Mouse (Mus musculus) adrenal gland, adult 18-20 months (tissue): ENCODE measurements around the gene Fastk. TPM values are rescaled to one million over a fixed set of nuclear protein-coding genes. Genes with fewer than 3 reads are reported as not detected.

Experiments used
- DNase-seq, 2 experiments: peaks; one replicate each; pipeline ENCODE4 v3.0.0; 2021 to 2022; ENCODE audit warnings: low spot score in 2 of 2
- long read RNA-seq, 2 experiments: library from polyadenylated mRNA; stranded (forward); transcript quantifications; one replicate each; pipeline ENCODE4 v2.0.0; 2021
- total RNA-seq, 2 experiments: library from RNA; stranded (reverse); gene quantifications; 1 replicate in 1 of 2; 2 replicates in 1 of 2; pipeline ENCODE4 v1.2.3; 2021

Fastk gene
- 100 to 1,000 TPM in 1 of 2 experiments, 10 to 100 TPM in 1; 94.6 to 117 TPM for total RNA-seq
- long read RNA-seq, experiment 1, transcript Fastk-201 (10 exons, 1,893 nt): major isoform, 102 of 180 reads
- long read RNA-seq, experiment 1, transcript Fastk-213 (9 exons, 2,552 nt): minor isoform, 9 of 180 reads
- long read RNA-seq, experiment 1, partial matches to known transcripts: 11 of 180 reads
- long read RNA-seq, experiment 1, other reads (novel, unspliced or antisense): 58 of 180 reads
- long read RNA-seq, experiment 2, transcript Fastk-201 (10 exons, 1,893 nt): major isoform, 75 of 137 reads
- long read RNA-seq, experiment 2, transcript Fastk-213 (9 exons, 2,552 nt): minor isoform, 12 of 137 reads
- long read RNA-seq, experiment 2, partial matches to known transcripts: 14 of 137 reads
- long read RNA-seq, experiment 2, other reads (novel, unspliced or antisense): 35 of 137 reads

DNA sequence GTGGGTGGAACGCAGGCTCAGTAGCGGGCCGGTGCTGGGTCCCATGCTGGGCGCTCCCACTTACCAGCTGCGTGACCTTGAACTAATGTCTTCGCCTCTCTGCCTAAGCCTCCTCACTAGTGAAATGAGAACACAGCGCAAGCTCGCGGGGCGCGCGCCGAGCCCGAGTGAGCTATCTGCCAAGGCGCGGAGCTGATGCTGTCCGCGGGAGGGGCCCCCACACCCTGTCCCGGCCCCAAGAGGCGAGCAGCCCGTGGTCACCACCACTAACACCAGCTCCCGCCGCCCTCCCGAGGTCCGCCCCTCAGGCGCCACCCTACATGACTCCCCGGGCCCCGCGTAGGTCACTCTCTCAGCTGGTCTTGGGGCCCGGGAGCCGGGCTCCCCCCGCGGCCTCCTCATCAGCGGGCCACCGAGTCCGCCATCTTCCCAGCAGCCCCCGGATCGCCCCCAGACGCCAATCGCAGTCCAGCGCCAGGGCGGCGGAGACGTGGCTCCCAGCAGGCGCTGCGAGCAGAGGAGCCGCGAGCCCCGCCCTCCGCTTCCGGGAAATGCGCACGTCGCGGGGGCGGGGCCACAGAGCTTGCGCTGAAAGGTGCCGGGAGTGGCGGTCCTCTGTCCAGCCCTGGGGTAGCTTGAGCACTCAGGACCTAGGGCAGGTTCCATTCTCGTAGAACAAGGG, at the start of gene Fastk:
Fastk (minus strand) TSS at position 542 of the 682 bp plus-strand sequence.
- peak; percentile 89 to 94 for DNase-seq

DNA sequence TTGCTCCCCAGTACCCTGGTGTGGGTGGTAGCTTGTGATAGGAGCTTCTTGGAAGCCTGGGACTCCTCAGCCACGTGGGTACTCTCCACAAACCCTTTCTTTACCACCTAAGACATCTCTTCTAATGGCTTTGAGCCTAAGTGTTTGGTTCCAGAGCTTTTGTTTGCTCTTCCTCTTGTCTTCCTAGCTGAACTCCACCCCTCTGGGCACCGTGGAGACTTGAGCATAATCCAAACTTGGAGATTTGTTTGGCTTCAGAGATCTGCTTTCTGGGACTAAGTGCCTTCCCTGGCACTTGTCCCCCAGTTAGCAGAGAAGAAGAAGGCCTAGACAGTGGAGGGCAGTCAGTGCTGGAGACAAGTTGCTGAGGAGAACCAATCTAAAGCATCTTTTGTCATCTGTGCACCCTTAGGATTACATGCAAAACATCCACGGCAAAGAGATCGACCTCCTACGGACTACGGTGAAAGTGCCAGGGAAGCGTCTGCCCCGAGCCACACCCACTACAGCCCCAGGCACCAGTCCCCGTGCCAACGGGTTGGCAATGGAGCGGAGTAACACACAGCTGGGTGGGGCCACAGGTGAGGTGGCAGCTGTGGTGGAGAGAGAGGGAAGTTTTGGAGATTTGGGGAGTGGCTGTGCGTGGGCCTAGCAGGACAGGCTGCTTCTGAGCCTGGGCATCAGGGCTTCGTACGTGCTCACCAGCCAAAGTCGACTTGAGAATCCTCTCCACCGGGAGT, 47.6 kb upstream of the Fastk start:
- DNase-seq: no peak

DNA sequence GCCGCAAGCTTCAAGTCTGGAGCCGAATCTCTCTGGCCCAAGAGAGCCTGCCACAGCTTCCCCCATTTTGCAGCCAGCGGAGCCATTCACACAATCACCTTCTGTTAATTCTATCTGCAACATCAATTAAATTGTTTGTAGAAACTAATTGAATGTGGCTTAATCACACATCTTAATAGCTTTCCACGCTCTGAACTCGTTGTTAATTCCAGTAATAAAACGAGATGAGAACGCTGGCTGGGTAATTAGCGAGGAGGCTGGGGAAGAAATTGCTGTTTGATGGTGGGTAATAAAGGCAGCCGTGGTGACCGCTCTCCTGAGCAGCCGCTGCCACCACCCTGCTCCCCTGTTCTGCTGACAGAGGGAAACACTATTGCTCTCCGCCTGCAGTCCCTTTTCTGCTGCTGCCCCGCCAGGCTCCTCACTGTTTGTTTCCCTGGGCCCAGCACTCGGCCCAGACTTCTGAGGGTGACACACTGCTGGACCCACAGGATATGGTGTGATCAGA, 45.4 kb upstream of the Fastk start:
- DNase-seq: no peak

DNA sequence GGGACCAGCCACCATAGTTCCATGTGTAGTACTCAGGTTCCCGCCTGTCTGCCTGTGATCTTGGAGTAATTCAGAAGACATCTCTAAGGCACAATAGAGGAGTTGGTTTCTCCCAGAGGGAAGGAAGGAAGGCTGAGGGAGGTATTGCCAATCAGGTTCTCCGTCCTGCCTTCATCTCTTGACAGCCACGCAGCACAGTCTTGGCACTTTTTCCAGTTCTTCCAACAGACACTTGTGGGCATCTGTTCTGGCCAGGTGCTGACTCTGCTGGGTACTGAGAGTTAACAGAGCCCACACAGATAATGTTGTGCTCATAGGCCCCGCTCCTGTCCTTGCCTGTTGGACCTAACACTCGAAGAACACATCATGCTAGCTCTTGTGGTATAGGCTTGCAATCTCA, 41.7 kb upstream of the Fastk start:
- DNase-seq: no peak

DNA sequence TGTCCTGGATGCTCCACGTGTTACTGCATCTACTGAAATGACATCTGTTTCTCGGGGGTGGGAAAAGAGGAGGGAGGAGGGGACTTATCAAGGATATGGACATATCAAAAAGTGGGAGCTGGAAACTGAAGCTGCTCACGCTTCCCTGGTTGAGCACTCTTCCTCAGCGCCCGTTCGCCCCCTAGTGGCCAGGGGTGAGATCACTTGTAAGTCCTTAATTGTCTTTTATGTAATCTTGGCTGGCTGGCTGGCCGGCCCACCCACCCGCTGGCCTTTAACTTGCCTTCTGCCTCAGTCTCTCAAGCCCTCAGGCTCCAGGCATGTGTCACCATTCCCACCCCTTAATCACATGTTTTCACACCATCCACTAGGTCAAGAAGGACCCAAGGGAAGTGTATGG, 41.0 kb upstream of the Fastk start:
- DNase-seq: peak; percentile 86 to 91

DNA sequence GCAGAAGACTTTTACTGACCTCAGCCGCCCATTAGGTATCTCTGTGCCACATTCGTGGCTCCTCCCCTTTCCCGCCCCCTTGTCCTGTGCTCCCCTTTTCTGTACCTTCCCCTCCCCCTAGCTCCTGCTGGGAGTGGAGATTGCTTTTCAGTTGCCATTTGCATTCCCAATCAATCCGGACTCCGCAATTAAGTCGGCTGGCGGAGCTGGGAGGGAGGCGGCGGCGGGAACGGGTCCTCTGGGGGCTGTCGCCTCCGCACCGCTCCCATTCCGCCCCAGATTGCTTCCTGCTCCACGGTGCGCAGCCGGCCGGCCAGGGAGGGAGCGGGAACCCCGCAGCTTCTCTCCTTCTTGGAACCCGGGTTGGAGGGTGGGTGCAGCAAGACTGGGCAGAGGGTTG, 39.9 kb upstream of the Fastk start:
- DNase-seq: no peak

DNA sequence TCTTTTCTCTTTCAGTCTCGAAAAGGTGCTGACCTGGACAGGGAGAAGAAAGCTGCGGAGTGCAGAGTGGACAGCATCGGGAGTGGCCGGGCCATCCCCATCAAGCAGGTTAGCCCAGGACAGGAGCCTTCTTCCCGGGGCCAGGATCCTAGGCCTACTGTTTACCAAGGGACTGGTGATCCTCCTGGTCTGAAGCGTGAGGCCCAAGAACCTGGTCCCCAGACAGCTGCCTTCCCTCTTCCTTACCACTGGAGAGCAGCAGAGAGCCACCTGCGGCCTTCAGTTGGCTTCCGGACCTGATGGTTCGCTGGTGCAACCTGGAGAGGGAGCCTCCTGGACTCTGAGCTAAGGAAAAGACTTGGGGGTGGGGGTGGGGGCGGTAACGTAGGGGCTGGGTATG, 38.2 kb upstream of the Fastk start:
- DNase-seq: peak in 1 of 2 experiments; percentile 33

DNA sequence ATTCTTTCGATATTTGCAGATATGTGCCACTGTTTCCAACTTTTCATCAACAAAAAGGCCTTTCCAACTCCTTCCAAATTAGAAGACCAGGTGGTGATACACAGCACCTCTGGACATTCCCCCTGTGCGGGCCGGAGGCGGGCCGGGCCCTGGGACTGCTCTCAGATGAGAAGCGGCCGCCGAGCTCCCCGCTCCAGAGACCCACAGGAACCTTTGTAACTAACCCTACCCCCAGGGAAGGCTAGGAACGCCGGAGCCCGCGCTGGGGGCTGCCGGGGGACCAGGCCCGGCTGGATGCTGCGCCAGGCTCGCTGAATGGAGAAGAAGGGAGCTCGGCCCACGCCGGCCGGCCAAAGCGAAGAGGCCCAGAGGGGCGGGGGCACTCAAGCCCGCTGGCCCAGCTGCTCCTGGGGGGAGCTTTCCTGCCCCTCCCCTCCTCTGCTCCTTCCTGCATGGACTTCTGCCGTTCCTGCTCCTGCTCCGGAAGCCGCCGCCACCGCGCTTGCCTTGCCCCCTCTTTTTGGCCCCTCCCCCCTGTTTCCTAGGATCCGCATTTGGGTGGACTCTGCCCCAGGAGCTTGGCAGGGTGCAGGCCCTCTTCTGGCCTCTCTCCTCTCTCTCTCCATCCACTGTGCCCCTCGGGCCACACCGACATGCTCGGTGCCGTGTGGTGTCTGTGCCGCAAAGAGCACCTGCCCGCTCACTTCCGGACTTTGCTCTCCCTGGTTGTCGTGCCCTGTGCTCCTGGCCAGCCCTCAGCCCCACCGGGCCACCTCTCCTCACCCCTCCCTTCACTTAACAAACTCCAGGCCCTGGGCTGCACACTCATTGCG, 37.4 kb upstream of the Fastk start:
- DNase-seq: no peak

DNA sequence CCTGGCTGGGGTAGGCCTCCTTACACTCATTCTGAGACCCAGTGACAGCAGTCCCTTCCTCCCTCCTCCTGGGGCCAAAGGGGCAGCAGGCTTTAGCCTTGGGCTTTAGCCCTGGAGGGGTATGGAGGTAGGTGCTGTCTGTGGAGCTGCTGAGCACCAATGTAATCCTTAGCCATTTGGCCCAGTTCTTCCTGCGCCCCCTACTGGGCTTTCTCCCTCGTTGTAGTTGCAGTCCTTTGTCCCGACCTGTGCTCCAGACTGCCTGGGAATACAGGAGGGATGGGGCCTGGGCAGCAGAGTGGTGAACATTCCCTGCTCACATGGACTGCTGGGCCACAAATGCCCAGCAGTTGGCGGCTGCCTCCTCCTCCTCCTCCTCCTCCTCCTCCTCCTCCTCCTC, 36.6 kb upstream of the Fastk start:
- DNase-seq: peak; percentile 60 to 63

DNA sequence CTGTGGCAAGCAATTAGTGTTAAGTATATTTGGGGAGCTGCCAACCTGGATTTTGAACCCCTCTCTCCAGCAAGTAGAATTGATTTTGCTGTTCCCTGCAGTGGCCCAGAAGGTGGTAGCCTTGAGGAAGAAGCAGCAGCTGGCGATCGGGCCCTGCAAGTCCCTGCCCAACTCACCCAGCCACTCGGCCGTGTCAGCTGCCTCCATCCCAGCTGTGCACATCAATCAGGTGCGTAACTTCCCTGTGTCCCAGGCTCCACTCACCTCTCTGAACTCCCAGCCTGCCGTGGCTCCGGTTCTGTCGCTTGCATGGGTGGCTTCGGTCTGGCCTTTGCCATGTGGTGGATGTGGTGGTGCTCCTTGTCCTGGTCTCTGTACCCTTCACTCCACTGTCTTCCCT, 32.8 kb upstream of the Fastk start:
- no peak for DNase-seq

DNA sequence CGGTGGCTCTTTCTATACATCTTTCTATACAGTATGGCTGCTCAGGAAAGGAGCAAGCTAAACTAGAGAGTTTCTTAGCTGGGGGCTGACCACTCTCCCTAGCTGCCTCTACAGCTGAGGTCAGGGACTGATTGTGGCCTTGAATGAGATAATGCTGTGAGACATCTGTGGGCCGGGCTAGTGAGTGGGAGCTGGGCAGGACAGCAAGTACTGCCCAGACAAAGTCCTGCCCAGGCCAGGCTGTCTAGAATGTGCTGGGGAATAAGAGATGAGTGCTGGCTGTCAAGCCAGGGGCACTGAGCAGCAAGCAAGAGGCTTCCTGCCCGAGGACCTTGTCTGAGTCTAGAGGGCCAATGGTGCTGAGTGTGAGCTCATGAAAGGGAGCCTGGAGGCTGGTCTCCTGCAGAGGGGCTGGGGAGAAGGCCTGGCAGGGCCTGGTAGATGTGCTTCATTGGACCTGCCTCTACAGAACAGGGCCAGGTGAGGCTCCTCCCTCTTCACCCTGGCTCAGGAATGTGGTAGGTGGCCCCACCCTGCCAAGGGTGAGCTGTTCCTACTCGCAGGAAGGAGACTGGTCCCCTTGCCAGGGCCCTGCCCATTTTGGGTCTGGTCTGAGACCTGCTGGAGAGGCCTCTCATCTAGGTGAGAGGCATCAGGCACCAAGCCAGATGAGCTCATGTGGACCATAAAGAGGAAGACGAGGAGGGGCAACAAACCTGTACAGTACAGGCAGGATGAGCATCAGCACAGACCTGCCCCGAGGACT, 30.6 kb upstream of the Fastk start:
- peak; percentile 48 to 55 for DNase-seq

DNA sequence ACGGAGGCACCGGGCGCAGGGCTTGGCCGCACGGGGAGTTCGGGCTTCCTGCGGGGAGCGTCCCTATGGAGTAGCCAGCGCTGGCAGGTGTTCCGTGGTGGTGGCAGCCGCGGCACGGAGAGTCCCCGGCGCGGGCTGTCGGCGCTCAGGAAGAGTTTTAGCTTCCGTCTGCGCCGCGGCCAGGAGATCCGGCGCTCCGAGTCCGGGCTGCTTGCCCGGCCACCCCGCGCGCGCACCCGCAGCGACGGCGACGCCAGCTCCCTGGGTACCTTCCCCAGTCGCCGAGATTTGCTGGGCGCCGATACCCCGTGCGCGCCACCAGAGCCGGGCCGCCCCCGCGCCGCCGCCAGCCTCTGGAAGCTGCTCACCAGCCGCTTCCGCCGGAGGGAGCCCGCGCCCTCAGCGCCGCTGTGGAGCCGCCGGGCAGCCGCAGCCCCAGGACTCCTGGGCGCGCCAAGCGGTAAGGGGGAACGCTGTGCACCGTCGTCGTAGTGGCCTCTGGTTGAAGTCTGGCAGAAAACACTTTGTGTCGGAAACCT, 29.7 kb upstream of the Fastk start:
- DNase-seq: peak; percentile 69

DNA sequence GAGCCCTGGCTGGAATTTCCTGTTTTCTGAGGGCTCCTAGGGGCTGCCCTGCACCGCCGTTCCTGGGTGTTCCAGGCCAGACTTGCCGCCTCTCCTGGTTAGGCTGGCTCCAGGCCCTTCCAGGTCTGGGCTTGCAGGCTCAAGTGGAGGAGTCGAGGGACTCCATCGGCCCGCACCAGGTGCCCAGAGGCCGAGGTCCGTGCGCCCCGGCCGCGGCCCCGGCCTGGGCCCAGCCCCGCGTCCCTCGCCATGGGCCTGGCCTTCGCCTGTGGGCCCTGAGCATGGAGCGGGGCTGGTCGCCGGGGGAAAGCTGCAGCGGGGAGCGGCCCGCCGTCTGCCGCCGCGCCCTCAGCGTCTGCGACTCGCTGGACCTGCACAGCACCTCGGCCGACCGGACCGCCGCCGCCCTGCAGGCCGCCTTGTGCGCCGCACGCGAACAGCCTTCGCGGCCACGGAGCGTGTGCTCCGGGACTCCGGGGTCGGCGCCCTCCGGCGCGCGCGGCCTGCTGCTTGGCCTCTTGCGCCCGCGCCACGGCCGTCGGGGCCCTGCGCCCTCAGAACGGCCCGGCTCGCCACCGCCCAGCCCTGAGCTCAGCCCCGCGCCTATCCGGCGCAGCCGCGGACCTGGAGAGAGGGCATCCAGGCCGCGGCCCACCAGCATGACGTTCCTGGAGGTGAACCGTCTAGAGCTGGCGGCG, 29.1 kb upstream of the Fastk start:
- DNase-seq: no peak

DNA sequence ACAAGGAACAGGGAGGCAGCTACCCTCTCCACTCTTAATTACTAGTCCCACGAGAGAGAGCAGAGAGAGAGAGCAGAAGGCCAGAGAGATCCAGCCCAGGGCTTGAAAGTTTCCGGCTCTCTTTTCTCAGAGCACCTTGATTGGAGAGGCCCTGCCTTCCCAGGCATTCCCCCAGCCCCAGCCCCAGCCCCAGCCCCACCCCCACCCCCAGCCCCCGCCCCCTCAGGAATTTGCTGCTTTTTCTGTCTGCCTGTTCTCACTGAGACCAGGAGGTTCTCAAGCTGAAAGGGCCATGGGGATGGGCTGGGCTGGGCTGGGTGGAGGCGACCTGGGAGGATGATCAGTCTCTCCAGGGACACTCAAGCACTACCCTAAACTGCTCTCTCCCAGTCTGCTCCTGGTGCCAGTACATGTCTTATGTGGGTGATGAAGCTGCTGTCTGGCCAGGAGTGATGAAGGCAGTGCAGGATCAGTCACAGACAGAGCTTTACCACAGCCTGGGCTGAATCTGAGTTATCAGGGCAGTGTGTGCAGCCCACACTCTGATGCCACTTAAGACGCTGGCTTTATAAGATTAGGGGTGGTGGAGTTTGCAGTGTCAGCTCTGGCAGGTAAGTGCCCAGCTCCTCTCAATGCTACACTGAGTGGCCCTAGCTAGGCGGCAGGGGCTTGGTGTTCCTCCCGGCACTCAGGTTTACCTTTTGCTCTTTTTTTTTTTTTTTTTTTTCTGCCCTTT, 28.0 kb upstream of the Fastk start:
- DNase-seq: no peak

DNA sequence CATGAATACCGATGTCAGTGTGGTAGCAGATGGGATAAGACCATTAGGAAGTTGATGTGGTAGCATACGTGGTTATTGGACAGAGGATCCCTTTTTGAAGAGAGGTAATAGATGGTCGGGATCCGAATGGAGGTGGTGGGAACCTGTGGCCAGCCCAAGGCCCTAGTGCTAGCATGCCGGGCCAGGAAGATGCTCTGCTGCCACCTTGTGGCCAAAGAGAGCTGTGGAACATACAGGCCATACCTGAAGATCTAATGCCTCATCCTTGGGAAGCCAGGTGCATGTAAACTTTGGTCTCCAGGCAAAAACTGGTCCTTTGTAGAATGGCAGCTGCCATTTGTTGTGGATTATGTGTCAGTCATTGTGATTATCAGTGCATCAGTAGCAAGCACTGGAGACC, 25.5 kb upstream of the Fastk start:
- DNase-seq: peak; percentile 76 to 81

DNA sequence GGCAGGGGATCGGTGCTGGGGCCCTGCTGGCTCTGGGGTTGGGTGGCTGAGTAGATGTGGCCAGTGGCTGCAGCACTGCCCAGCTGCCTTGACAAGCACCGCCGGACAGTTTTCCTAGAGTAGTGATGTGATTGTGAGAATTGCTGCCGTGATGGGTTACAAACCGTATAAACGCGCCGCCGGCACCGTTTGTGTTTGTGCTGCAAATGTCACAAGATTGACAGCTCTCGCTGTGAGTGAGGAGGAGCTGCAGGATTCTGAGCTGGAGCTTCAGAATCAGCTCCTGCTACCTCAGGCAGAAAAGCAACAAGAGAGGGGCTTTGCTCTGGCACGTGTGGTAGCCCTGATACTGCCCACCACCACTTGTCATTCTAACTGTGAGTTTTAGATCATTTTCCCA, 21.7 kb upstream of the Fastk start:
- no peak for DNase-seq

DNA sequence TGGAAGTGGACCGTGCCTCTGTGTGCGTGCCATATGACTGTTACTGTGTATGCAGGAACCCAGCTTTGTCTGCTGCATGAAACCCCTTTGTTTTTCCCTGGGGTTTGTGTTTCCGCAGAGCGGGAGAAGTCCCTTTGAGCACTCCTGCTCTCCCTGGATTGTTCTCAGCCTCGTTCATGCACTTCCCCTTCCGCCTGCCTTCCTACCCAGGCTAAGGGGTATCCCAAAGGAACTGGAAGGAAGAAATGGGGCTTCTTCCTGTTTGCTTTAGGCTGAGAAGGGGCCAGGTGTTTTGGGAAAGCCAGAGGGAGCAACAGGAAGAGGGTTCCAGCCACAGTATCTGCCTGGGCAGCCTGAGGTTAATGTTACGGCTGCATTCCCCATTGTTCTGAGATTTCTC, 10.5 kb upstream of the Fastk start:
- DNase-seq: no peak

DNA sequence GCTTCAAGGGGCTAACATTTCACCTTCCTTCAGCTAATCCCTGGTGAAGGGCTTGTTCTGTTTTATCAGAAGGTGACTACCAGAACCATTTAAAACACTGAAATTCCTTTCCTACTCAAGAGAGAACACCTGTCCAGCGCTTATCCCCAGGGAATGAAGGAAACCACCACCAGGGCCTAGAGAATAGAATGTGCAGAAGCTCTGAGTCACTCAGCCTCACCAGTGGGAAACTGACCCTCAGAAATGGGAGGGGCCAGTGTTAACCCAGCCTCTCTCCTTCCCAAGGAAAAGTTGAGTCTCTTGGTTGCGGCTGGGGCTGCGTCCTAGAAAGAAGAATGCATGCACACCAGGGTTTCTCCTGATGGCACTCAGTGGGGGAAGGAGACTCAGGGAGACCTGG, 10.0 kb upstream of the Fastk start:
- peak in 1 of 2 experiments; percentile 33 for DNase-seq

DNA sequence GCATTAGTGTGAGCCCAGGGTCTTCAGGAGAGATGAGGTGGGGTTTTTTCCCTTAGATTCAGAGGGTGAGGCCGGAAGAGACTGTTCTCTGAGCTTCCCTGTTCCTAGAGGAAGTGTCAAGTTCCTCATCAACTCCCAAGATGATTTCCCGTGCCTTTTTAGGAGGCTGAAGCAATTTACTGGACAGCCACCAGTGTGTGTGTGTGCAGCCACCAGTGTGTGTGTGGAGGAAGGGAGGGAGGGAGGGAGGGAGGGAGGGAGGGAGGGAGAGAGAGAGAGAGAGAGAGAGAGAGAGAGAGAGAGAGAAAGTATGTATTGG, 8.9 kb upstream of the Fastk start:
- DNase-seq: no peak
